Mouse (Mus musculus): ENCODE results near the gene Rtkn2. TPM values are rescaled to one million over a fixed set of nuclear protein-coding genes. Genes with fewer than 3 reads are reported as not detected.

Gene Rtkn2
- total and polyA plus RNA-seq, 2 experiments from 2014 or later = 2.4 to 2.8 TPM

GRCm38 (mm10) chr10:68050882-68051281, 71.5 kb downstream of the Rtkn2 start:
- H3K4me2 ChIP-seq (ENCODE audit: low read depth, low read length, poor library complexity, severe bottlenecking) = no peak overlapping the region
- peak; percentile 40 for TF ChIP-seq CTCF (IDR thresholded peaks at IDR 0.05)
- H3K27me3 ChIP-seq (ENCODE audit: insufficient read depth, low read length) = no peaks in the 10 kb centered on the region
- no peak overlapping the region for H3K27ac ChIP-seq (ENCODE audit: low read depth, low read length)
- no peak overlapping the region for H3K9ac ChIP-seq (replicated peaks; ENCODE audit: low read length, poor library complexity, severe bottlenecking)
- DNase-seq (ENCODE audit: low spot score) = no peak
- 92% methylated on average over 13 of the region's 13 CpGs for WGBS
- H3K36me3 ChIP-seq (ENCODE audit: insufficient read depth, low read length) = no peaks in the 10 kb centered on the region
- ATAC-seq (ENCODE audit: low FRiP score) = no peak
- no peak overlapping the region for H3K4me3 ChIP-seq (ENCODE audit: low read depth, low read length)
- no peaks in the 10 kb centered on the region for H3K9me3 ChIP-seq (ENCODE audit: low read length)
- no peaks in the 10 kb centered on the region for H3K4me1 ChIP-seq (ENCODE audit: insufficient read depth, low read length)

- no peak for TF ChIP-seq CTCF (IDR thresholded peaks at IDR 0.05)
- Histone ChIP-seq H3K9ac (replicated peaks; ENCODE audit: low read length, poor library complexity, severe bottlenecking) (no peak overlapping the region), H3K27me3 (ENCODE audit: insufficient read depth, low read length) (no peaks in the 10 kb centered on the region), H3K4me2 (ENCODE audit: low read depth, low read length, poor library complexity, severe bottlenecking) (no peak overlapping the region), H3K36me3 (ENCODE audit: insufficient read depth, low read length) (no peaks in the 10 kb centered on the region), H3K9me3 (ENCODE audit: low read length) (no peaks in the 10 kb centered on the region), H3K27ac (ENCODE audit: low read depth, low read length) (no peak overlapping the region), H3K4me1 (ENCODE audit: insufficient read depth, low read length) (no peaks in the 10 kb centered on the region), H3K4me3 (ENCODE audit: low read depth, low read length) (no peak overlapping the region)
- DNase-seq (ENCODE audit: low spot score) (no peak), ATAC-seq (ENCODE audit: low FRiP score) (peak; percentile 54; the same call in 1 of the 2 replicates)
- WGBS = 71% methylated on average over 14 of the region's 14 CpGs
These were observed 72.1 kb downstream of the Rtkn2 start for GRCm38 (mm10) chr10:68051316-68051933.

DNA sequence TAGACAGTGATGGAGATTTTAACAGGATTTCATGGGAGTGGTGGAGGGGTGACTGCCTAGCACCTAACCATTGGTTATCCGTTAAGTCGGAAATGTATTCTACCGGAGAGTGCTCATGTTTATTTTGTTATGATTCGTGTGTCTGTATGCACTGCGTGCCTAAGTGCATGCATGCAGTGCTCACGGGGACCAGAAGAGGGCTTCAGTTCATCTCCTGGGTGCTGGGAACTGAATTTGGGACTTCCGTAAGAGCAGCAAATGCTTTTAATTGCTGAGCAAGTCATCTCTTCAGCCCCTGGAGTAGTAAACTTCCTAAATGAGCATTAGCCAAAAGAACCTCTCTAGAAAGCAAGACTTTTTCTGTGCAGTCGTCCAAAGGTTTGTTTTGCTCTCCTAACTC, 72.9 kb downstream of the Rtkn2 start:
- Histone ChIP-seq H3K9me3 (ENCODE audit: low read length) (no peaks in the 10 kb centered on the region), H3K9ac (replicated peaks; ENCODE audit: low read length, poor library complexity, severe bottlenecking) (no peak overlapping the region), H3K4me3 (ENCODE audit: low read depth, low read length) (no peak overlapping the region), H3K4me2 (ENCODE audit: low read depth, low read length, poor library complexity, severe bottlenecking) (no peak overlapping the region), H3K27me3 (ENCODE audit: insufficient read depth, low read length) (no peaks in the 10 kb centered on the region), H3K36me3 (ENCODE audit: insufficient read depth, low read length) (no peaks in the 10 kb centered on the region), H3K4me1 (ENCODE audit: insufficient read depth, low read length) (no peaks in the 10 kb centered on the region), H3K27ac (ENCODE audit: low read depth, low read length) (no peak overlapping the region)
- no peak for ATAC-seq (ENCODE audit: low FRiP score)
- 91% methylated on average over 8 of the region's 8 CpGs for WGBS
- peak; percentile 26; the same call in 1 of the 2 replicates for TF ChIP-seq CTCF (IDR thresholded peaks at IDR 0.05)
- DNase-seq (ENCODE audit: low spot score) = no peak

GRCm38 (mm10) chr10:68054131-68054530, 74.8 kb downstream of the Rtkn2 start:
- no peaks in the 10 kb centered on the region for H3K36me3 ChIP-seq (ENCODE audit: insufficient read depth, low read length)
- H3K9ac ChIP-seq (replicated peaks; ENCODE audit: low read length, poor library complexity, severe bottlenecking) = no peak overlapping the region
- 85% methylated on average over 5 of the region's 5 CpGs for WGBS
- no peaks in the 10 kb centered on the region for H3K9me3 ChIP-seq (ENCODE audit: low read length)
- H3K4me2 ChIP-seq (ENCODE audit: low read depth, low read length, poor library complexity, severe bottlenecking) = no peak overlapping the region
- H3K27me3 ChIP-seq (ENCODE audit: insufficient read depth, low read length) = no peaks in the 10 kb centered on the region
- no peaks in the 10 kb centered on the region for H3K4me1 ChIP-seq (ENCODE audit: insufficient read depth, low read length)
- ATAC-seq (ENCODE audit: low FRiP score) = no peak
- H3K27ac ChIP-seq (ENCODE audit: low read depth, low read length) = no peak overlapping the region
- no peak for TF ChIP-seq CTCF (IDR thresholded peaks at IDR 0.05)
- no peak overlapping the region for H3K4me3 ChIP-seq (ENCODE audit: low read depth, low read length)
- no peak for DNase-seq (ENCODE audit: low spot score)

GRCm38 (mm10) chr10:68054706-68055105, 75.3 kb downstream of the Rtkn2 start:
- TF ChIP-seq CTCF (IDR thresholded peaks at IDR 0.05) = no peak
- Histone ChIP-seq H3K4me2 (ENCODE audit: low read depth, low read length, poor library complexity, severe bottlenecking) (no peak overlapping the region), H3K9ac (replicated peaks; ENCODE audit: low read length, poor library complexity, severe bottlenecking) (no peak overlapping the region), H3K36me3 (ENCODE audit: insufficient read depth, low read length) (no peaks in the 10 kb centered on the region), H3K4me3 (ENCODE audit: low read depth, low read length) (no peak overlapping the region), H3K27me3 (ENCODE audit: insufficient read depth, low read length) (no peaks in the 10 kb centered on the region), H3K27ac (ENCODE audit: low read depth, low read length) (no peak overlapping the region), H3K9me3 (ENCODE audit: low read length) (no peaks in the 10 kb centered on the region), H3K4me1 (ENCODE audit: insufficient read depth, low read length) (no peaks in the 10 kb centered on the region)
- DNase-seq (ENCODE audit: low spot score) (no peak), ATAC-seq (ENCODE audit: low FRiP score) (no peak)
- WGBS = 89% methylated on average over 6 of the region's 6 CpGs

GRCm38 (mm10) chr10:68057841-68058240, 78.5 kb downstream of the Rtkn2 start:
- Histone ChIP-seq H3K9me3 (ENCODE audit: low read length) (no peaks in the 10 kb centered on the region), H3K4me1 (ENCODE audit: insufficient read depth, low read length) (no peaks in the 10 kb centered on the region; the same call in 1 of the 2 replicates), H3K36me3 (ENCODE audit: insufficient read depth, low read length) (no peaks in the 10 kb centered on the region), H3K27me3 (ENCODE audit: insufficient read depth, low read length) (no peaks in the 10 kb centered on the region), H3K27ac (ENCODE audit: low read depth, low read length) (no peak overlapping the region), H3K4me3 (ENCODE audit: low read depth, low read length) (no peak overlapping the region), H3K9ac (replicated peaks; ENCODE audit: low read length, poor library complexity, severe bottlenecking) (no peak overlapping the region), H3K4me2 (ENCODE audit: low read depth, low read length, poor library complexity, severe bottlenecking) (no peak overlapping the region)
- 91% methylated on average over 3 of the region's 3 CpGs for WGBS
- ATAC-seq (ENCODE audit: low FRiP score) (no peak), DNase-seq (ENCODE audit: low spot score) (no peak)
- no peak for TF ChIP-seq CTCF (IDR thresholded peaks at IDR 0.05)

Data from midbrain, postnatal 0 days (tissue).